Mouse (Mus musculus) heart, postnatal 0 days (tissue): ENCODE results near the gene Sp7. TPM values are rescaled to one million over a fixed set of nuclear protein-coding genes. Genes with fewer than 3 reads are reported as not detected.
A peak's percentile ranks its signal among the peaks of the same experiment; 100 is the strongest.
"Not testable (repeated sequence)": the region's sequence is repeated elsewhere in the genome, so short reads cannot be mapped to it uniquely, and the experiment has no call there.

Source experiments
- ATAC-seq: fragments of 200-750 bp; cut with Nextera tagmentation; 2 replicates; pipeline ENCODE4 v1.8.0; 2017; ENCODE audit warnings: low read depth, moderate number of reproducible peaks, moderate library complexity; ENCODE audit not compliant: insufficient read depth
- DNase-seq: peaks from one replicate; pipeline ENCODE4 v3.0.0-alpha.2; 2016; ENCODE audit warnings: low spot score
- H3K27ac ChIP-seq: fragments of 300-500 bp; sonication (generic); 2 replicates; pipeline ENCODE4 v1.5.1; 2014; ENCODE audit warnings: low read depth, mild to moderate bottlenecking
- H3K27me3 ChIP-seq: fragments of 300-500 bp; sonication (generic); 2 replicates; pipeline ENCODE4 v1.6.1; 2014; ENCODE audit warnings: low read length, mixed read lengths; ENCODE audit not compliant: control insufficient read depth, insufficient read depth
- H3K36me3 ChIP-seq: fragments of 300-500 bp; sonication (generic); replicated peaks from 2 replicates; pipeline ENCODE4 v1.6.1; 2014; ENCODE audit warnings: low read length, mixed read lengths; ENCODE audit not compliant: control insufficient read depth, insufficient read depth
- H3K4me1 ChIP-seq: fragments of 300-500 bp; sonication (generic); 2 replicates; pipeline ENCODE4 v1.6.1; 2014; ENCODE audit warnings: antibody characterized with exemption; ENCODE audit not compliant: control insufficient read depth, insufficient read depth
- H3K4me2 ChIP-seq: fragments of 300-500 bp; sonication (generic); 2 replicates; pipeline ENCODE4 v1.6.1; 2014; ENCODE audit warnings: low read depth, mild to moderate bottlenecking, low read length, moderate library complexity
- H3K4me3 ChIP-seq: fragments of 300-500 bp; sonication (generic); 2 replicates; pipeline ENCODE4 v1.5.1; 2014; ENCODE audit warnings: low read depth, low read length
- H3K9ac ChIP-seq: fragments of 300-500 bp; sonication (generic); replicated peaks from 2 replicates; pipeline ENCODE4 v1.6.1; 2014; ENCODE audit warnings: low read depth, low read length, mixed read lengths
- H3K9me3 ChIP-seq: fragments of 300-500 bp; sonication (generic); replicated peaks from 2 replicates; pipeline ENCODE4 v1.6.1; 2016; ENCODE audit warnings: low read length; ENCODE audit not compliant: control insufficient read depth
- CTCF ChIP-seq: IDR thresholded peaks from 2 replicates; pipeline ENCODE4 v1.5.1; 2016; ENCODE audit warnings: antibody characterized with exemption, control low read depth, low read depth
- EP300 ChIP-seq: IDR thresholded peaks from 2 replicates; pipeline ENCODE4 v1.6.1; 2016; ENCODE audit warnings: antibody characterized with exemption, low read depth
- WGBS: fragments of 180-500 bp; shearing (Covaris S2); extraction: QIAGEN DNeasy Blood & Tissue Kit; methylation state at CpG from one replicate; pipeline ENCODE4 v1.1.7; 2014; 5-methylcytosine and 5-hydroxymethylcytosine counted together
- polyA plus RNA-seq: library from polyadenylated mRNA; unstranded; fragments of >200 nt; fragmentation: Nextera tagmentation; extraction: Ambion mirVana; gene quantifications from 2 replicates; pipeline ENCODE4 v1.2.1, GENCODE M21; 2015
- total RNA-seq: library from RNA; depleted of rRNA; stranded (reverse); fragments of >200 nt; gene quantifications from 2 replicates; pipeline ENCODE4 v1.2.3, GENCODE M21; 2014; ENCODE audit warnings: low replicate concordance

Sp7 gene
- total and polyA plus RNA-seq, 2 experiments from 2014 or later: not detected

GRCm38 (mm10) chr15:102341580-102341979, 25.4 kb downstream of the Sp7 start:
- Histone ChIP-seq H3K4me2 (no peak overlapping the region), H3K9ac (no peak overlapping the region), H3K27me3 (no peaks in the 10 kb centered on the region), H3K36me3 (peaks cover 48% of the 10 kb centered on the region), H3K27ac (no peak overlapping the region), H3K9me3 (no peaks in the 10 kb centered on the region), H3K4me1 (no peaks in the 10 kb centered on the region), H3K4me3 (no peak overlapping the region)
- DNase-seq (peak; percentile 43), ATAC-seq (no peak)
- TF ChIP-seq CTCF (peak; percentile 62), EP300 (no peak)
- WGBS: 3% methylated on average over 1 of the region's 1 CpGs

DNA sequence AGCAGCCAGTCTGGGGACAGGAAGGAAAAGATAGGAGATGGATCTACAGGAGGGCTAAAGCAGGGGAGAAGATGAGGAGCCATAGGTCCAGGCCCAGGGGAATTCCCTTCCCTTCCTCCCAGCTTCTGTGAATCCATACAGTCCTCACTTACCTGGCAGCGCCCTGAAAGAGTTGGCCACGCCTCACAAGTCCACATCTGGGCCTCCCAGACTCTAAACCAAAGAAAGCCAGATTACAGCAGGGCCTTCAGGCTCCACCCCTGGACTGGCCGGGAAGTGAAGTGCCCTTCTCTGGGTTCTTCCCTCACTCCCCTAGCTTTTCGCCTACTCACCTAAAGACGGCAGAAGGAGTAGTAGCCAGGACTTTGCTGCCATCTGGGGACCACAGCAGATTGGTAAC, 27.4 kb downstream of the Sp7 start:
- ATAC-seq (no peak), DNase-seq (no peak)
- Histone ChIP-seq H3K4me3 (no peak overlapping the region), H3K36me3 (peaks cover 49% of the 10 kb centered on the region), H3K27me3 (no peaks in the 10 kb centered on the region), H3K4me1 (no peaks in the 10 kb centered on the region), H3K4me2 (no peak overlapping the region), H3K9me3 (no peaks in the 10 kb centered on the region), H3K9ac (no peak overlapping the region), H3K27ac (no peak overlapping the region)
- WGBS: 69% methylated on average over 5 of the region's 5 CpGs
- TF ChIP-seq EP300 (no peak), CTCF (no peak)

DNA sequence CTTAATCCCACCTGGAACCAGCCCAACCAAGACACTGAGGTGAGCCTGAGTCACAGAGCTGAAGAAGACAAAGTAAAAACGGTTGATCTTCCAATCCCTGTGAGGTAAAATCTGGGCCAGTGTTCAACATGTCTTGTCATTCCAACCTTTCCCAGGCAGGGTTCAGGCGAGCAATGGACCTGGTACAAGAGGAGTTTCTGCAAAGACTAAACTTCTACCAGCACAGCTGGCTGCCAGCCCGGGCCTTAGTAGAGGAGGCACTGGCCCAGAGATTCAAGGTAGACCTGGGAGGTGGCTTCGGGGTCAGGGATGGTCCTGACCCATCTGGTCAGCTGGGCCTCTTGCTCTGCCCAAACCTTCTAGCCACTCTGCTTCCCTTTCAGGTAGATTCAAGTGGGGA, 30.0 kb downstream of the Sp7 start:
- WGBS: 82% methylated on average over 4 of the region's 4 CpGs
- peaks cover 8% of the 10 kb centered on the region for H3K4me1 ChIP-seq
- no peaks in the 10 kb centered on the region for H3K27me3 ChIP-seq
- no peaks in the 10 kb centered on the region for H3K9me3 ChIP-seq
- no peak overlapping the region for H3K4me3 ChIP-seq
- TF ChIP-seq CTCF (no peak), EP300 (no peak)
- H3K36me3 ChIP-seq: peaks cover 48% of the 10 kb centered on the region
- DNase-seq (no peak), ATAC-seq (no peak)
- H3K4me2 ChIP-seq: no peak overlapping the region
- H3K9ac ChIP-seq: no peak overlapping the region
- H3K27ac ChIP-seq: no peak overlapping the region

- not testable (repeated sequence) for H3K4me3 ChIP-seq, H3K4me2 ChIP-seq, H3K27ac ChIP-seq, H3K9me3 ChIP-seq, H3K27me3 ChIP-seq, ATAC-seq, DNase-seq, H3K9ac ChIP-seq
- peaks cover 48% of the 10 kb centered on the region for H3K36me3 ChIP-seq
- WGBS: 86% methylated on average over 5 of the region's 5 CpGs
- H3K4me1 ChIP-seq: peaks cover 12% of the 10 kb centered on the region
Measured at GRCm38 (mm10) chr15:102335925-102336324, 31.1 kb downstream of the Sp7 start.

GRCm38 (mm10) chr15:102335254-102335653, 31.7 kb downstream of the Sp7 start:
- peaks cover 12% of the 10 kb centered on the region for H3K4me1 ChIP-seq
- 78% methylated on average over 8 of the region's 8 CpGs for WGBS

GRCm38 (mm10) chr15:102331610-102332015, 35.4 kb downstream of the Sp7 start, which contains the start of gene Myg1:
Gene Myg1 (plus strand): TSS chr15:102331709.
- Histone ChIP-seq H3K36me3 (peaks cover 44% of the 10 kb centered on the region), H3K4me1 (peaks cover 18% of the 10 kb centered on the region)

More at GRCm38 (mm10) chr15:102335254-102335653, 31.7 kb downstream of the Sp7 start:
- Histone ChIP-seq H3K9me3 (no peaks in the 10 kb centered on the region), H3K27ac (no peak overlapping the region), H3K9ac (no peak overlapping the region), H3K4me3 (no peak overlapping the region), H3K36me3 (peaks cover 54% of the 10 kb centered on the region), H3K4me2 (no peak overlapping the region), H3K27me3 (no peaks in the 10 kb centered on the region)
- ATAC-seq (no peak), DNase-seq (no peak)
- TF ChIP-seq CTCF: no peak
- no peak for TF ChIP-seq EP300

More at GRCm38 (mm10) chr15:102331610-102332015, 35.4 kb downstream of the Sp7 start, which contains the start of gene Myg1:
- under 1% methylated on average over 30 of the region's 30 CpGs for whole genome bisulfite sequencing
- Histone ChIP-seq H3K27me3 (no peaks in the 10 kb centered on the region), H3K9ac (peak within 1 kb of the TSS; percentile 68), H3K4me2 (peak within 1 kb of the TSS; percentile 96), H3K9me3 (no peaks in the 10 kb centered on the region), H3K27ac (peak within 1 kb of the TSS; percentile 53), H3K4me3 (peak within 1 kb of the TSS; percentile 75)
- TF ChIP-seq EP300: no peak
- no peak for TF ChIP-seq CTCF
- ATAC-seq (peak; percentile 95), DNase-seq (peak; percentile 86)
